Mouse (Mus musculus) heart, embryonic 12.5 days (tissue): Measurements from ENCODE around the gene Cryba1. TPM values are rescaled to one million over a fixed set of nuclear protein-coding genes. Genes with fewer than 3 reads are reported as not detected.

ENCODE experiments used
- ATAC-seq: fragments of 200-750 bp; cut with Nextera tagmentation; 2 replicates; pipeline ENCODE4 v1.8.0; 2017; ENCODE audit warnings: moderate TSS enrichment, moderate library complexity; ENCODE audit not compliant: insufficient number of reproducible peaks, low FRiP score
- H3K27ac ChIP-seq: fragments of 300-500 bp; sonication (generic); 2 replicates; pipeline ENCODE4 v1.5.1; 2016; ENCODE audit warnings: mild to moderate bottlenecking, moderate library complexity; ENCODE audit not compliant: poor library complexity, severe bottlenecking
- H3K27me3 ChIP-seq: fragments of 300-500 bp; sonication (generic); replicated peaks from 2 replicates; pipeline ENCODE4 v1.6.1; 2016; ENCODE audit warnings: mild to moderate bottlenecking, moderate library complexity
- H3K36me3 ChIP-seq: fragments of 300-500 bp; sonication (generic); 2 replicates; pipeline ENCODE4 v1.6.1; 2016; ENCODE audit warnings: mild to moderate bottlenecking, moderate library complexity
- H3K4me1 ChIP-seq: fragments of 300-500 bp; sonication (generic); replicated peaks from 2 replicates; pipeline ENCODE4 v1.6.1; 2016; ENCODE audit warnings: mild to moderate bottlenecking
- H3K4me2 ChIP-seq: fragments of 300-500 bp; sonication (generic); 2 replicates; pipeline ENCODE4 v1.6.1; 2016; ENCODE audit warnings: mild to moderate bottlenecking, moderate library complexity
- H3K4me3 ChIP-seq: fragments of 300-500 bp; sonication (generic); 2 replicates; pipeline ENCODE4 v1.5.1; 2016; ENCODE audit warnings: mild to moderate bottlenecking
- H3K9ac ChIP-seq: fragments of 300-500 bp; sonication (generic); 2 replicates; pipeline ENCODE4 v1.6.1; 2016; ENCODE audit warnings: mild to moderate bottlenecking, moderate library complexity
- H3K9me3 ChIP-seq: fragments of 300-500 bp; sonication (generic); replicated peaks from 2 replicates; pipeline ENCODE4 v1.6.1; 2016; ENCODE audit warnings: mild to moderate bottlenecking, moderate library complexity
- WGBS: fragments of 180-500 bp; shearing (Covaris S2); methylation state at CpG from one replicate; pipeline ENCODE4 v1.1.7; 2016; 5-methylcytosine and 5-hydroxymethylcytosine counted together
- polyA plus RNA-seq: library from polyadenylated mRNA; unstranded; fragments of >200 nt; fragmentation: Nextera tagmentation; extraction: Ambion mirVana; gene quantifications from 2 replicates; pipeline ENCODE4 v1.2.1, GENCODE M21; 2016

Cryba1 gene
- 0.51 TPM in 1 of 2 replicates, not detected in the other for polyA plus RNA-seq

- 47% methylated on average over 7 of the region's 7 CpGs for WGBS
Measured at GRCm38 (mm10) chr11:77725183-77725582, at the start of gene Cryba1. Gene Cryba1, minus strand, starts transcription at chr11:77725283.

GRCm38 (mm10) chr11:77771879-77772713 lies 47.0 kb upstream of the Cryba1 start:
- H3K9me3 ChIP-seq = no peaks in the 10 kb centered on the region
- peak overlapping the region; percentile 26; the same call in 1 of the 2 replicates for H3K27ac ChIP-seq
- no peak overlapping the region for H3K4me3 ChIP-seq
- peaks cover under 1% of the 10 kb centered on the region for H3K36me3 ChIP-seq
- no peaks in the 10 kb centered on the region for H3K27me3 ChIP-seq
- peaks cover 34% of the 10 kb centered on the region for H3K4me1 ChIP-seq
- H3K9ac ChIP-seq = no peak overlapping the region; the same call in 1 of the 2 replicates
- 36% methylated on average over 8 of the region's 8 CpGs for WGBS
- peak; percentile 39; the same call in 1 of the 2 replicates for ATAC-seq
- H3K4me2 ChIP-seq = no peak overlapping the region

More at GRCm38 (mm10) chr11:77725183-77725582, at the start of gene Cryba1:
- ATAC-seq = no peak
- no peak within 1 kb of the TSS for H3K4me2 ChIP-seq
- 0 out of 2 replicates have a peak, but pooled peaks cover 4% of the 10 kb centered on the region for H3K36me3 ChIP-seq
- 0 out of 2 replicates have a peak, but pooled peaks cover 4% of the 10 kb centered on the region for H3K4me1 ChIP-seq
- no peak within 1 kb of the TSS for H3K4me3 ChIP-seq
- no peak within 1 kb of the TSS for H3K9ac ChIP-seq
- H3K9me3 ChIP-seq = no peaks in the 10 kb centered on the region
- H3K27ac ChIP-seq = no peak within 1 kb of the TSS
- H3K27me3 ChIP-seq = no peaks in the 10 kb centered on the region

GRCm38 (mm10) chr11:77770346-77770745 lies 45.3 kb upstream of the Cryba1 start:
- Histone ChIP-seq H3K4me2 (no peak overlapping the region), H3K9me3 (no peaks in the 10 kb centered on the region), H3K27me3 (no peaks in the 10 kb centered on the region), H3K36me3 (no peaks in the 10 kb centered on the region; the same call in 1 of the 2 replicates), H3K4me3 (no peak overlapping the region), H3K9ac (no peak overlapping the region), H3K4me1 (peaks cover 36% of the 10 kb centered on the region), H3K27ac (no peak overlapping the region)
- WGBS = 58% methylated on average over 8 of the region's 8 CpGs
- ATAC-seq = no peak

GRCm38 (mm10) chr11:77769496-77769895 lies 44.4 kb upstream of the Cryba1 start:
- 80% methylated on average over 4 of the region's 4 CpGs for WGBS
- no peaks in the 10 kb centered on the region for H3K27me3 ChIP-seq

GRCm38 (mm10) chr11:77766351-77767001 lies 41.4 kb upstream of the Cryba1 start:
- peaks cover 45% of the 10 kb centered on the region for H3K4me1 ChIP-seq

More at GRCm38 (mm10) chr11:77769496-77769895, 44.4 kb upstream of the Cryba1 start:
- H3K4me2 ChIP-seq = no peak overlapping the region
- no peaks in the 10 kb centered on the region; the same call in 1 of the 2 replicates for H3K36me3 ChIP-seq
- ATAC-seq = no peak
- no peak overlapping the region for H3K27ac ChIP-seq
- H3K9me3 ChIP-seq = no peaks in the 10 kb centered on the region
- H3K4me1 ChIP-seq = peaks cover 45% of the 10 kb centered on the region
- H3K4me3 ChIP-seq = no peak overlapping the region
- no peak overlapping the region for H3K9ac ChIP-seq

GRCm38 (mm10) chr11:77765459-77765777 lies 40.3 kb upstream of the Cryba1 start:
- no peak overlapping the region for H3K4me3 ChIP-seq
- no peaks in the 10 kb centered on the region for H3K9me3 ChIP-seq
- peak overlapping the region; percentile 44 for H3K27ac ChIP-seq
- no peaks in the 10 kb centered on the region for H3K27me3 ChIP-seq
- ATAC-seq = no peak
- WGBS = 44% methylated on average over 4 of the region's 4 CpGs
- peak overlapping the region; percentile 89 for H3K4me2 ChIP-seq
- no peak overlapping the region for H3K9ac ChIP-seq
- peaks cover 45% of the 10 kb centered on the region for H3K4me1 ChIP-seq
- no peaks in the 10 kb centered on the region for H3K36me3 ChIP-seq

More at GRCm38 (mm10) chr11:77766351-77767001, 41.4 kb upstream of the Cryba1 start:
- H3K4me2 ChIP-seq = peak overlapping the region; percentile 89
- H3K9me3 ChIP-seq = no peaks in the 10 kb centered on the region
- H3K4me3 ChIP-seq = peak overlapping the region; percentile 50
- H3K27ac ChIP-seq = peak overlapping the region; percentile 69
- WGBS = under 1% methylated on average over 35 of the region's 35 CpGs
- peak; percentile 61 for ATAC-seq
- H3K36me3 ChIP-seq = no peaks in the 10 kb centered on the region
- peak overlapping the region; percentile 69 for H3K9ac ChIP-seq
- H3K27me3 ChIP-seq = no peaks in the 10 kb centered on the region

GRCm38 (mm10) chr11:77764694-77765458 lies 39.8 kb upstream of the Cryba1 start:
- Histone ChIP-seq H3K27ac (peak overlapping the region; percentile 44), H3K9ac (0 out of 2 replicates have a peak overlapping the region, but pooled peaks have one; percentile 94), H3K27me3 (no peaks in the 10 kb centered on the region), H3K36me3 (no peaks in the 10 kb centered on the region), H3K4me2 (peak overlapping the region; percentile 89), H3K4me1 (peaks cover 44% of the 10 kb centered on the region), H3K4me3 (peak overlapping the region; percentile 88; the same call in 1 of the 2 replicates), H3K9me3 (no peaks in the 10 kb centered on the region)
- ATAC-seq = peak; percentile 45
- 53% methylated on average over 9 of the region's 9 CpGs for WGBS

GRCm38 (mm10) chr11:77763673-77764340 lies 38.7 kb upstream of the Cryba1 start:
- Histone ChIP-seq H3K9me3 (no peaks in the 10 kb centered on the region), H3K4me2 (peak overlapping the region; percentile 89), H3K27me3 (no peaks in the 10 kb centered on the region), H3K36me3 (no peaks in the 10 kb centered on the region), H3K27ac (peak overlapping the region; percentile 71), H3K4me1 (peaks cover 39% of the 10 kb centered on the region), H3K9ac (peak overlapping the region; percentile 94), H3K4me3 (peak overlapping the region; percentile 88)
- 4% methylated on average over 26 of the region's 26 CpGs for WGBS
- 0 out of 2 replicates have a peak, but pooled peaks have one; percentile 9 for ATAC-seq

- WGBS = 4% methylated on average over 79 of the region's 79 CpGs
- Histone ChIP-seq H3K4me3 (peak within 1 kb of the TSS; percentile 88), H3K4me1 (peaks cover 39% of the 10 kb centered on the region), H3K4me2 (peak within 1 kb of the TSS; percentile 89), H3K36me3 (no peaks in the 10 kb centered on the region), H3K9me3 (no peaks in the 10 kb centered on the region), H3K27me3 (no peaks in the 10 kb centered on the region), H3K9ac (peak within 1 kb of the TSS; percentile 94), H3K27ac (peak within 1 kb of the TSS; percentile 71)
- peak; percentile 80 for ATAC-seq
Measured at GRCm38 (mm10) chr11:77762783-77763672, 37.9 kb upstream of the Cryba1 start, which contains the start of gene Myo18a. Gene Myo18a, plus strand, starts transcription at chr11:77763246.
